Mouse (Mus musculus): Measurements from ENCODE around the gene Lrrc9. TPM values are rescaled to one million over a fixed set of nuclear protein-coding genes. Genes with fewer than 3 reads are reported as not detected.

Lrrc9 gene
- total RNA-seq, 2 experiments from 2014 or later = 0.15 TPM; not detected in 1

DNA sequence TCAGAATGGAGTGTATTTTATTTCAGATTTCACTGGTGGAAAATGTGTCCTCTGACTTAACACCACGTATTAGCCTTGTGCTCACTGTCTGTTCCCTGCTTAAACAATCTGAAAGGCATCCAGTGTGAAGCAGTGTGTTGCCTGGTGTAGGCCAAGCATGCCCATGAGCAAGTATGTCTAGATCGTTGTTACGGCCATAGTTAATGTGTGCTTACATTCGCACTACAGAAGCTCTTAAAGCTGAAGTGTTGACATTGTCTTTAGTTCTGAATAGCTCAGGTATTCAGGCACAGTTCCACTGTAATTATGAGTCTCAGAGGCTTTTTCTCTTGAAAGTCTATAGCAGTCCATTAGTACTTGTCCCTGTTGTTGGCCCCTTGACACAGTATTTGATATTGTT lies 112.7 kb downstream of the Lrrc9 start:
- no peak for ATAC-seq (ENCODE audit: poor library complexity, severe bottlenecking)

DNA sequence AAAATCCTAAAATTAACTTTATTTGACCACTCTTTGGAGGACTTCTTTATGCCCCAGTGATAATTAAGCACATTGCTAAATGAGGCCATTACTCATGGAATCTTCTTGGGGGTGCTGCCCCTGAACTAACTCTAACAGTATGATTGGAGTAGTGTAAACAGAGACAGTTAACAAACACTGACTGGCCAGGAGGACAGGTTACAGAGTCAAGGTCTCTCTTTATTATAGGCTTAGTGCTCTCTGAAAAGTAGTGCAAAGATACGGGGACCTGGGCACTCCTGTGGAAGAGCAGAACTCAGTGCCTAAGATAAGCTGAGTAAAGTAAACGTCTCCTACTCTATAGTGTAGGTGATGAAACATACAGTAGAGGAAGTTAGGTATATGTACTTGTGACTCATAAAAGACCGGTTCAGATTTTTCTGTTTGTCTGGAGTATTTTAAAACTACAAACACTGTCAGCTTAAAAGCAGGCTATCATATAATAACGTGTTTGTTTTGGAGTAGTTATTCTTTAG lies 122.7 kb downstream of the Lrrc9 start:
- no peak for ATAC-seq (ENCODE audit: poor library complexity, severe bottlenecking)

Other genes starting within 250 kb of the Lrrc9 start
- 4.2 and 8.9 TPM in 2 replicates for gene Rtn1, start 32.8 kb upstream of the Lrrc9 start, total RNA-seq (2015)
- 2.1 and 2.5 TPM in 2 replicates for gene Rtn1, start 32.8 kb upstream of the Lrrc9 start, total RNA-seq (2017)
- 1.5 TPM in 2 replicates for gene Pcnx4, start 94.5 kb downstream of the Lrrc9 start, total RNA-seq (2015)
- gene Pcnx4, start 94.5 kb downstream of the Lrrc9 start, total RNA-seq (2017) = 0.24 and 0.95 TPM in 2 replicates
- gene Gm4756, start 207.8 kb downstream of the Lrrc9 start, total RNA-seq (2015) = not detected in 2 replicates
- not detected in 2 replicates for gene Gm4756, start 207.8 kb downstream of the Lrrc9 start, total RNA-seq (2017)
- 97.7 and 99.7 TPM in 2 replicates for gene Dhrs7, start 223.0 kb downstream of the Lrrc9 start, total RNA-seq (2015)
- gene Dhrs7, start 223.0 kb downstream of the Lrrc9 start, total RNA-seq (2017) = 167 and 179 TPM in 2 replicates